Mouse (Mus musculus): ENCODE results near the gene Cd27. TPM values are rescaled to one million over a fixed set of nuclear protein-coding genes. Genes with fewer than 3 reads are reported as not detected.

Cd27 gene
- total and polyA plus RNA-seq, 3 experiments, result 0.87 TPM; not detected in 2

DNA sequence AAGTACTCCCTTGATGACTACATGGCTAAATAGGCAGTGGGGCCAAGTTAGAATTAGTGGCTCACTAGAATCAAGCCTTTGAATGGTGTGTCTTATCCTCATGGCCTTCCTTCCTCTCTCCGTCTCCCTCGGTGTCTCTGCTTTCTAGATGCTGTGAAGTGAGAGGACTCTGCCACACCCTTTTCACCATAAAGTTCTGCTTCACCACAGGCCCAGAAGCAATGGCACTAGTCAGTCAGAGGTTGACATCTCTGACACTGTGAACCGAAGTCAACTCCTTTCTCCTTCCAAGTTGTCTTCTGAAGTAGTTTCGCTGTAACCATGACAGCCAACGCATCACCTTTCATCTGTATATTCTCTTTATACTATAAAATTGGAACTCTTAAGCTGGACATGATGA, 2.7 kb upstream of the Cd27 start:
- DNase-seq (ENCODE audit: low spot score), result no peak
- no peak for ATAC-seq (ENCODE audit: extremely low read depth, insufficient number of reproducible peaks, low FRiP score, poor library complexity, severe bottlenecking)
- Histone ChIP-seq H3K9me3 (replicated peaks) (no peaks in the 10 kb centered on the region), H3K36me3 (replicated peaks) (peaks cover 16% of the 10 kb centered on the region), H3K27me3 (ENCODE audit: insufficient read depth, low read length) (0 out of 2 replicates have a peak, but pooled peaks cover 3% of the 10 kb centered on the region), H3K4me3 (ENCODE audit: low read depth, low read length) (no peak overlapping the region), H3K4me1 (ENCODE audit: insufficient read depth, low read depth, low read length) (peaks cover 2% of the 10 kb centered on the region)
- TF ChIP-seq TAL1 (conservative IDR thresholded peaks at IDR 0.05; ENCODE audit: low read depth, low read length) (no peak), GATA1 (IDR thresholded peaks at IDR 0.05; ENCODE audit: borderline replicate concordance, low read length) (no peak), CTCF (IDR thresholded peaks at IDR 0.05; ENCODE audit: low read depth, low read length) (no peak), POLR2AphosphoS5 (IDR thresholded peaks at IDR 0.05; ENCODE audit: insufficient replicate concordance, low read depth, low read length) (no peak), GATA2 (IDR thresholded peaks at IDR 0.05; ENCODE audit: borderline replicate concordance, low read depth, low read length) (no peak)

DNA sequence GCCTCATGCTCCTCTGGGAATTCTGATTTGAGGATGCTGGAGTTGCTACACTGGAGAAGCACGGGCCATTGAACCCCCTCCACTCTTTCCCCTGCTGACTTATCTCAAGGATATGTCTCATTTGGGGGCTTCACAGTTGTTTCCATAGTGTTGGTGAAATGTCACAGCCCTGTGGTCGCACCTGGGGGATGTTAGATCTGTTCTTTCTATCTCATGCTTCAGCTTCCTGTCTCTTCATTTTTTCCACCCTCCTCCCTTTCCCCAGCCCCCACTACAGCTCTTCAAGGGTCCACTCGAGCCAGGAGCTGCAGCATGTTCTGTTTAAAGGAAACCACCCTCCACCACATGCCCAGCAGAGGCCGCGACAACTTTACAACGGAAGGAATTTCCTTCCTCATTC, 1.6 kb upstream of the Cd27 start:
- ATAC-seq (ENCODE audit: extremely low read depth, insufficient number of reproducible peaks, low FRiP score, poor library complexity, severe bottlenecking), result no peak

DNA sequence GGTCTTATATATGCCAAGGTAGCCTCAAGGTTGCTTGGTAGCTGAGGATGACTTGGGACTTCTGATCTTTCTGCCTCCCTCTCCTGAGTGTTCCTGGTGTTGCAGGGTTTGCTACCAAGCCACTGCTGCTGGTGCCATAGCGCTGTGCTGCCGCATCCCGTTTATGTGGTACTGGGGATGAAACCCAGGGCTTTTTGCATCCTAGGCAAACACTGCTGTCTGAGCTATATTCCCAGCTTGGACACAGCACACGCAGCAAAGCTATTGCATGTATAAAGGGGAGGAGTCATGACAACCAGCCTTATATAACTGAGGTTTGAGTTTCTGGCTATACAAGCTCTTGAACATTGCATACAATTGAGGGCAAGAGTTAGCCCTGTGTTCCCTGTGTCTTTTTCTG, 611 bp upstream of the Cd27 start:
- Histone ChIP-seq H3K36me3 (replicated peaks) (peaks cover 26% of the 10 kb centered on the region), H3K4me1 (ENCODE audit: insufficient read depth, low read depth, low read length) (peaks cover 20% of the 10 kb centered on the region), H3K27me3 (ENCODE audit: insufficient read depth, low read length) (no peaks in the 10 kb centered on the region), H3K9me3 (replicated peaks) (no peaks in the 10 kb centered on the region), H3K4me3 (ENCODE audit: low read depth, low read length) (no peak overlapping the region)
- TF ChIP-seq TAL1 (conservative IDR thresholded peaks at IDR 0.05; ENCODE audit: low read depth, low read length) (no peak), CTCF (IDR thresholded peaks at IDR 0.05; ENCODE audit: low read depth, low read length) (no peak), POLR2AphosphoS5 (IDR thresholded peaks at IDR 0.05; ENCODE audit: insufficient replicate concordance, low read depth, low read length) (no peak)
- DNase-seq (ENCODE audit: low spot score), result no peak
- no peak for ATAC-seq (ENCODE audit: extremely low read depth, insufficient number of reproducible peaks, low FRiP score, poor library complexity, severe bottlenecking)

More for the DNA sequence above, 1.6 kb upstream of the Cd27 start:
- TF ChIP-seq CTCF (IDR thresholded peaks at IDR 0.05; ENCODE audit: low read depth, low read length) (no peak), GATA1 (IDR thresholded peaks at IDR 0.05; ENCODE audit: borderline replicate concordance, low read length) (no peak), POLR2AphosphoS5 (IDR thresholded peaks at IDR 0.05; ENCODE audit: insufficient replicate concordance, low read depth, low read length) (no peak), GATA2 (IDR thresholded peaks at IDR 0.05; ENCODE audit: borderline replicate concordance, low read depth, low read length) (no peak), TAL1 (conservative IDR thresholded peaks at IDR 0.05; ENCODE audit: low read depth, low read length) (no peak)
- no peak for DNase-seq (ENCODE audit: low spot score)
- H3K9me3 ChIP-seq (replicated peaks), result no peaks in the 10 kb centered on the region
- 0 out of 2 replicates have a peak, but pooled peaks cover 3% of the 10 kb centered on the region for H3K27me3 ChIP-seq (ENCODE audit: insufficient read depth, low read length)
- no peak overlapping the region for H3K4me3 ChIP-seq (ENCODE audit: low read depth, low read length)
- peaks cover 26% of the 10 kb centered on the region for H3K36me3 ChIP-seq (replicated peaks)
- peaks cover 12% of the 10 kb centered on the region for H3K4me1 ChIP-seq (ENCODE audit: insufficient read depth, low read depth, low read length)

DNA sequence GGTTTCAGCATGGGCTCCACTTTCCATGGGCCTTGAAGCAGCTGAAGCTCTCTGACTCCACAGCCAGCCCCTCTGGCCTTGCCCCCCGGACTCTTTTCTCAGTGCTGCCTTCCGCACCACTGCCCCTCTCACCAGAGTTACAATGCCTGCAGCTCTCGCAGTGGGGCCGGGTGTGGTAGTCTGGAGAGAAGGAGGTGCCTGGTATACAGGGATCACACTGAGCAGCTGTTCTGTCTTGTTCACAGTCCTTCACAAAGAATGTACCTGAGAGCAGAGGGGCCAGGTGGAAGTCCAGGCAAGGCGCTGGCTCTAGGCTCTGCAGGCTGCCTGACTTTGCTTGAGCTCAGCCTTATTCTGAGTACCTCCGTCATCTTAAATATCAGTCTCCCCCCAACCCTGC, 469 bp downstream of the Cd27 start:
- no peak overlapping the region for H3K4me3 ChIP-seq (ENCODE audit: low read depth, low read length)
- H3K27me3 ChIP-seq (ENCODE audit: insufficient read depth, low read length), result no peaks in the 10 kb centered on the region
- no peaks in the 10 kb centered on the region for H3K9me3 ChIP-seq (replicated peaks)
- peaks cover 26% of the 10 kb centered on the region for H3K36me3 ChIP-seq (replicated peaks)
- DNase-seq (ENCODE audit: low spot score) (no peak), ATAC-seq (ENCODE audit: extremely low read depth, insufficient number of reproducible peaks, low FRiP score, poor library complexity, severe bottlenecking) (no peak)
- TF ChIP-seq POLR2AphosphoS5 (IDR thresholded peaks at IDR 0.05; ENCODE audit: insufficient replicate concordance, low read depth, low read length) (no peak), GATA1 (IDR thresholded peaks at IDR 0.05; ENCODE audit: borderline replicate concordance, low read length) (no peak), CTCF (IDR thresholded peaks at IDR 0.05; ENCODE audit: low read depth, low read length) (no peak), GATA2 (IDR thresholded peaks at IDR 0.05; ENCODE audit: borderline replicate concordance, low read depth, low read length) (no peak), TAL1 (conservative IDR thresholded peaks at IDR 0.05; ENCODE audit: low read depth, low read length) (no peak)
- peaks cover 31% of the 10 kb centered on the region for H3K4me1 ChIP-seq (ENCODE audit: insufficient read depth, low read depth, low read length)

DNA sequence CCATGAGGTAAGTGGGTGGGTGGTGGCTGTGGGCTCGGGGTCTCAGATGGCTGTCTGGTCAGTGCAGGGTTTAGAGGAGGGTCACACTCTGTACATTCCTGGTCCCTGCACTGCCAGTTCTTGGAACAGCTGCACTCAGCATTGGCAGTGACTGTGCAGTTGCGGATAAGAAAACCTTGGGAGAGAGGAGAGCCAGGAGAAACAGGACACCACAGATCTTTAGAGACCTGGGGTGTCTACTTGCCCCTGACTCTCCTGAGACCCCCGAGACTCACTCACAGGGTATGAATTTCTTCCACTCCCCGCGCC, 2.3 kb downstream of the Cd27 start:
- Histone ChIP-seq H3K4me1 (ENCODE audit: insufficient read depth, low read depth, low read length) (peaks cover 41% of the 10 kb centered on the region), H3K9me3 (replicated peaks) (no peaks in the 10 kb centered on the region), H3K27me3 (ENCODE audit: insufficient read depth, low read length) (no peaks in the 10 kb centered on the region), H3K4me3 (ENCODE audit: low read depth, low read length) (no peak overlapping the region), H3K36me3 (replicated peaks) (peaks cover 25% of the 10 kb centered on the region)
- DNase-seq (ENCODE audit: low spot score) (no peak), ATAC-seq (ENCODE audit: extremely low read depth, insufficient number of reproducible peaks, low FRiP score, poor library complexity, severe bottlenecking) (no peak)
- TF ChIP-seq GATA2 (IDR thresholded peaks at IDR 0.05; ENCODE audit: borderline replicate concordance, low read depth, low read length), result no peak
- no peak for TF ChIP-seq TAL1 (conservative IDR thresholded peaks at IDR 0.05; ENCODE audit: low read depth, low read length)
- TF ChIP-seq GATA1 (IDR thresholded peaks at IDR 0.05; ENCODE audit: borderline replicate concordance, low read length), result no peak
- TF ChIP-seq CTCF (IDR thresholded peaks at IDR 0.05; ENCODE audit: low read depth, low read length), result no peak
- no peak for TF ChIP-seq POLR2AphosphoS5 (IDR thresholded peaks at IDR 0.05; ENCODE audit: insufficient replicate concordance, low read depth, low read length)

DNA sequence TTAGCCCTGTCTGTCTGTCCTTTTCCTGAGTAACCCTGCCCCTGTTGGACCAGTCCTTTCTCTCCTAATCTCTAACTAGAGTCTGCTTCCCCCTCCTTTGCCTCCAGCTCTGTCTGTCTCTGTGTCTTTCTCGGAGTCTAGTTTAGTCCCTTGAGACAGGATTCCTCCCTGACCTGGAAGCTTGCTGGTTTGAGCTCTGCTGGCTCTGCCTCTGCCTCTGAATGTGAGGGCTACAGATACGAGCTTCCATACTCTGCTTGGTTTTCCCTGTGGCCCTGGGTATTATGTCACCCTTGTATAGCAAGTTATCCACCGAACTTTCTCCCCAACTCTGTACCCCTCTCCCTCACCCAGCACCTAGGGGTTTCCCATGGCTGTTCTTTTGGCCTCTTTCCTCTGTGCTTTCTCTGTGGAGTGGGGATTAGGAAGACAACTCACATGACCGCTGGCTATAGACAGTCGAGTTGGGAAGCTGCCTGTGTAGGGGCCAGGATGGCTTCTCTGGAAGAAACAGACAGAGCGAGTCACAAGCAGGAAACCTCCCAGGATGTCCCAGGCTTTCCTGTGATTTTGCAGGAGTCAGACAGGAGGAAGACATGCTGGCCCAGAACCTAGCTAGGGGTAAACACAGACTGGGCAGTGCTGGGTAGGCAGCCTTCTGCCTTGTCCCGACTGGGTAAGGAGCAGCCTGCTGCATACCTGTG, 2.8 kb downstream of the Cd27 start:
- TF ChIP-seq GATA2 (IDR thresholded peaks at IDR 0.05; ENCODE audit: borderline replicate concordance, low read depth, low read length) (no peak), CTCF (IDR thresholded peaks at IDR 0.05; ENCODE audit: low read depth, low read length) (no peak), POLR2AphosphoS5 (IDR thresholded peaks at IDR 0.05; ENCODE audit: insufficient replicate concordance, low read depth, low read length) (no peak), TAL1 (conservative IDR thresholded peaks at IDR 0.05; ENCODE audit: low read depth, low read length) (no peak), GATA1 (IDR thresholded peaks at IDR 0.05; ENCODE audit: borderline replicate concordance, low read length) (no peak)
- no peak for DNase-seq (ENCODE audit: low spot score)
- peaks cover 41% of the 10 kb centered on the region for H3K4me1 ChIP-seq (ENCODE audit: insufficient read depth, low read depth, low read length)

More for the DNA sequence above, 2.8 kb downstream of the Cd27 start:
- Histone ChIP-seq H3K4me3 (ENCODE audit: low read depth, low read length) (no peak overlapping the region), H3K9me3 (replicated peaks) (no peaks in the 10 kb centered on the region), H3K36me3 (replicated peaks) (peaks cover 22% of the 10 kb centered on the region), H3K27me3 (ENCODE audit: insufficient read depth, low read length) (no peaks in the 10 kb centered on the region)
- ATAC-seq (ENCODE audit: extremely low read depth, insufficient number of reproducible peaks, low FRiP score, poor library complexity, severe bottlenecking), result no peak

Data from G1E (cell line).